Mouse (Mus musculus) neural tube, embryonic 10.5 days (tissue): Measurements from ENCODE around the gene Cntn4.

ENCODE experiments used
- DNase-seq: peaks from one replicate; pipeline ENCODE4 v3.0.0-alpha.2; 2017; ENCODE audit warnings: low spot score; ENCODE audit errors: extremely low spot score

Gene Cntn4

GRCm38 (mm10) chr6:106078071-106078603 lies 400.7 kb downstream of the Cntn4 start:
- no peak for DNase-seq

- no peak for DNase-seq
Measured at GRCm38 (mm10) chr6:106078629-106079028, 401.2 kb downstream of the Cntn4 start.

GRCm38 (mm10) chr6:106097856-106098255 lies 420.4 kb downstream of the Cntn4 start:
- no peak for DNase-seq

GRCm38 (mm10) chr6:106118523-106119081 lies 441.1 kb downstream of the Cntn4 start:
- DNase-seq, result no peak

DNA sequence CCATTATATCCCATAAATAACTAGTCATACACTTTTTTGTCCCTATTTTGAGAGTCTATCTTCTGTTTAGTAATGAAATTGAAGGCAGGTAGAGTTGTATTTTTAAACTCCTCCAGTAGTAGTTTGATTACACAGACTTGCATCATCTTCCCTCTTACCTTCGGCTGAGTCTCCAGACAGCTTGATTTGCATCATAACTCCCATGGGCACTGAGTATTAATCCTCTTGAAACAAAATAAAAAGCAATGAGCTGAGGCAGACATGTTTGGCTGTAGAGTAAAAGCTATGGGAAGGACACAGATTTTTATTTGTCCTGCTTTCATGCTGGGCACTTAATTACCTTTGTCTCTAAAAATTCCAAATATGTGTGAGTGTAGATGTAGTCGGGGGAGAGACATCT lies 476.1 kb downstream of the Cntn4 start:
- no peak for DNase-seq

- DNase-seq, result no peak
Measured at GRCm38 (mm10) chr6:106155362-106155761, 477.9 kb downstream of the Cntn4 start.

GRCm38 (mm10) chr6:106177546-106177945 lies 500.1 kb downstream of the Cntn4 start:
- no peak for DNase-seq

GRCm38 (mm10) chr6:106181596-106181995 lies 504.1 kb downstream of the Cntn4 start:
- DNase-seq, result no peak

- DNase-seq, result no peak
Measured at GRCm38 (mm10) chr6:106200974-106201373, 523.5 kb downstream of the Cntn4 start.

DNA sequence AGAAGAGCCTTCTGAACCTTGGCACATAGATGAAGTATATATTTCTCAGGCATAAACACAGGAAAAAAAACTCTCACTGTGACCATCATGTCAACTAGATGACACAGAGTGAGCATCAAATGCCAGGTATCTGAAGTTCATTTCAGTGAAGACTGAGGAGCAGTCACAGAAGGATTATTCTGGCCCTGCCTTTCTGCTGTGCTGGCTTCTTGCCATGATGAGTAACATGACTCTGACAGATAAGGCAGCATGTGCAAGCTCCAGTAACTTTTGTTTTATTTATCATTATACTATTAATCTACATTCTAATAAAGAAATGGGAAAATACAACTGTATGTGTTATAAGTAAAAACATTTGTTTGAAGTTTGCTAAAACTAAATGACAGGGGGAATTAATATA lies 529.9 kb downstream of the Cntn4 start:
- no peak for DNase-seq

GRCm38 (mm10) chr6:106213071-106213470 lies 535.6 kb downstream of the Cntn4 start:
- DNase-seq, result no peak

GRCm38 (mm10) chr6:106237046-106237948 lies 559.8 kb downstream of the Cntn4 start:
- no peak for DNase-seq

- DNase-seq, result no peak
Measured at GRCm38 (mm10) chr6:106241553-106241952, 564.1 kb downstream of the Cntn4 start.

DNA sequence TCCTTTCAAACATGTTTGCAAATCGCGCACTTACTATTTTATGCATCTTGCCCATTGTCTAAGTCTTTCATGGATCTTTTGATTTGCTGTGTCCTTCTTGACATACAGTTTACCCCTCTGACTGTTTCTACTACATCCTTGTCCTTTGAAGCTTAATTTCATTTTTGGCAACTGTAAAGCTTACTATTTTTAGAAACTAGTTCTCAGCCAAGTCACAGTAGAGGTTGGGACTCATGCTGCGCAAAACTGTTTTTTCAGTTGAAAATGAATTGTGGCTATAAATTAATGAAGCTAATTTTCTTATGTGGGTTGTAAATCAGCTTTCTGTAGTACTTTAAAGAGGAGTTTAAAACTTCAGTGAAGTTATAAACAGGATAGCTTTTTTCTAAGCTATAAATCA lies 585.9 kb downstream of the Cntn4 start:
- DNase-seq, result no peak

DNA sequence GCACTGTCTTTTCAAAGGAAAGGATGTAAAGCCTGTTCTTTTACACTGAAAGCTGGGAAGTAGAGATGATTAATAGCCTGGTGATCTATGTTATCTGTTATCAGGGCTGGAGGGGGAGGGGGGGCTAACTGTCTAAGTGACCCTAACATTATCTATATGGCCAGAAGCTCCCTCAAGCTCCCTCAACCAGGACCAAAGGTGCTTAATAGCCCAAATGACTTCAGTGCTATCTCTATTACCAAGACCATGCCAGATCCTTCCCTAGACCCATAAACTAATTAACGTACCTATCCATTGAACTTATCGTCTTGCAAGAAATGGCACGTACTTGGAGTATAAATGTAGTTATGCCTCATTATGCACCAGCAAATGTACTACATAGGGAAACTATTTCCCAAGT lies 588.0 kb downstream of the Cntn4 start:
- DNase-seq, result no peak

DNA sequence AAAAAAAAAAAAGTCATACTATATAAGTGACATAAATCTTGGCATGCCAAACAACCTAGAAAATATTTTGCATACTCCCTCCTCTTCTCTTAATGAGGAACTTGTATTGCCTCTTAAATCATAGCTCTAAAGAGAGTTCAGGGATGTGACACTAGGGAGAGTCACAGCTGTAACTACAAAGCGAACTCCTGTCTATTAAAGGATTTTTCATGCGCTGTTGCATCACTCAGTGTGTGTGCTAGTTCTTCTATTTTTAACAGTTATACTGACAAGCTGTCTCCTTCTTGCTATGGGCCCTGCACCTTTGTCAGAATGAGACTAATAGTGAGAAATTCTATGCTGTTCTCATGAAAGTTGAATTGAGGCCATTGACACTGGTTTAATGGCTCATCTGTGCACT lies 588.8 kb downstream of the Cntn4 start:
- DNase-seq, result no peak

DNA sequence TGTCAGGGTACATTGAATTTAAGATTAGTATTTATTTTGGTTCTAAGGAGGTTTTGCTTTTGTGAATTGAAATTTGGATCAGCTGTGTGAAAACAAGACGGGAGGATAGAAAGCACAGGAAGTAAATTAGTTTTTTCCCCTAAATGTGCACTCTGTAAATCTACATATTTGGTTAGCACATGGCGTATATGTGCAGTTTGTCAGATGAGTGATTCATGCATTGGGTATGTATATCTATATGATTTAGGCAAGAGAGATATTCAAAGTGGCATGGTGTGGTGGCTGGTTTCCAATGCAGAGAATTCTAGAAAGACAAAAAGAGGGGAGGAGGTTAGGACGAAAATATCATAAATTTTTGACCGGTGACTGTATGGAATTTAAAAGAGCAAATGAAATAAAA lies 591.3 kb downstream of the Cntn4 start:
- no peak for DNase-seq

DNA sequence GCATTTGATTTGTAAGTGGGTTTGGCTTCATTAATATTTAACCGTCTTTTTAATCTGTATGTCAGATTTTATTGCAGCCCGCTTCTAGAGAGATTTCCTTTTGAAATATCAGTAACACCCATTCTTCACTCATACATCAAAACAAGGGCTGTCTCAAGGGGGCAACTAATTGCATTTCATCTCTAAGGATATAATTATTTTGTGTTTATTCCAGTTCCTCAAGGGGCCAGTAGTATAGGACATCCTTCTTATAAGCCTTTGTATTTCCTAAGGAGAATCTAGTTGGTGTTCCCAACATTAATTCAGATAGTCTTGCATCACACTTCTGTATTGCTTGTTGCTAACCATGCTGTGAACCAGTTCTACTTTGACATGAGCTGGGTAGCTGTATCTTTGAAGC lies 599.7 kb downstream of the Cntn4 start:
- DNase-seq, result no peak

GRCm38 (mm10) chr6:106281621-106282020 lies 604.2 kb downstream of the Cntn4 start:
- no peak for DNase-seq

DNA sequence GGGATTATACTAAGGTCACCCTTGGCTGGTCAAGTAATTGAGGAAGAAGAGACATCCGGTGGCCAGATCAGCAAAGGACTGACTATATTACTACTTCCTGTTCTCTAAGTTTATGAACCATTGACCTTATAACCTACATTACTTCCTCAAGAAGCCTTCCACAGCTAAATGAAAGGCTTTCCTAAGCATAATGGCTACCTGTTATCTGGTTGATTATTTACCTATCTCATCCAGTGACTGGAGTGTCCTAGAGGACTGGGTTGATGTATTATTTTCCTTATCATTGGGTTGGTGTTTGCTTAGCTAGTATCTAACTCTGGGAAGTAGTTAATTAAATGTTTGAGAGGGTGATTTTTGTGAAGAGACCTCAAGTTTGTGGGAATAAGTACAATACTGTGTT lies 606.4 kb downstream of the Cntn4 start:
- no peak for DNase-seq

DNA sequence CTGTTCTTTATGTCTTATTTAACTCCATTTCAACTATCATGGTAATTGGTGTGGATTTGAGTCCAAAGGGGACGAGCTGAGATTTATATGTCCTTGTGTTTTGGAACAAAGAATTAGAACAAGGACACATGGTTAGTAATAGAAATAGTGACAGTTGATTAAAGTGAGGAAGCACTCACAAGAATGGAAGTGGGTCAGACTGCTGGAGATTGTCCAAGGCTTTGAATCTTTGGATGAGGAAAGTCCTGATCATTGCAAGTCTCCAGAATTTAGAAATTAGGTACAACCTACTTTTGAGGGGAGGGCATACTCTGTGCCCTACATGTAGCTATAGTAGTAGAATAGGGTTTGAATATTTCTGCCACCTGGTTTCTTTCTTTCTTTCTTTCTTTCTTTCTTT lies 622.0 kb downstream of the Cntn4 start:
- DNase-seq, result no peak

DNA sequence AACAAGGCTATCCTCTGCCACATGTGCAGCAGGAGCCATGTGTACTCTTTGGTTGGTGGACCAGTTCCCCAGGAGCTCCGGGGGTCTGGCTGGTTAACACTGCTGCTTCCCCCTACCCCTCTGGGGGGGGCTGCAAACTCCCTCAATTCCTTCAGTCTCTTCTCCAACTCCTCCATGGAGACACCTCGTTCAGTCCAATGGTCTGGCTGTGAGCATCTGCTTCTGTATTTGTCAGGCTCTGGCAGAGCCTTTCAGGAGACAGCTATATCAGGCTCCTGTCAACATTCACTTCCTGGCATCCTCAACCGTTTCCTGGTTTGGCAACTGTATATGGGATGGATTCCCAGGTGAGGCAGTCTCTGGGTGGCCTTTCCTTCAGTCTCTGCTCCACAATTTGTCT lies 622.7 kb downstream of the Cntn4 start:
- DNase-seq, result no peak

DNA sequence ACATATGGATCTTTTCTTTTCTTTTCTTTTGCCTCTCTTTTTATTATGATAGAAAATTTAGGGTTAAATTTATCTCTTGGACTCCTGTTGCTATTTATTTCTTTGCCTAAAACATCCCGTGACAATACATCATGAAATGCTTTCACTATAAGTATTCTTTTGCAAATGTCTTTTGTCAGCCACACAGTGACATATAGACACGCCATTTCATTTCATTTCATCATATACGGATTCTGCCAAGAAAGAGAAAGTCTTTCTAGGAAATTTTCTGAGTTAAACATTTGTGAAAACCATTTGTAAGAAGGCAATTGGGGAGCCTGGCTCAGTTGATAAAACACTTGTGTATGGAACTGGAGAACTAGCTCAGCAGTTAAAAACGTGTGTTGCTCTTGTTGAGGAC lies 625.0 kb downstream of the Cntn4 start:
- no peak for DNase-seq
